Mouse (Mus musculus) lung, postnatal 0 days (tissue): ENCODE results near the gene Hspbap1. TPM values are rescaled to one million over a fixed set of nuclear protein-coding genes. Genes with fewer than 3 reads are reported as not detected.

Experiments used
- ATAC-seq: fragments of 200-750 bp; cut with Nextera tagmentation; 2 replicates; pipeline ENCODE4 v1.8.0; 2017; ENCODE audit warnings: moderate library complexity
- DNase-seq: peaks from one replicate; pipeline ENCODE4 v3.0.0-alpha.2; 2016; ENCODE audit warnings: low spot score
- H3K27ac ChIP-seq: fragments of 300-500 bp; sonication (generic); 2 replicates; pipeline ENCODE4 v1.5.1; 2014; ENCODE audit warnings: antibody characterized with exemption, mild to moderate bottlenecking, low read length, mixed read lengths
- H3K27me3 ChIP-seq: fragments of 300-500 bp; sonication (generic); replicated peaks from 2 replicates; pipeline ENCODE4 v1.6.1; 2014; ENCODE audit warnings: low read length, mixed read lengths; ENCODE audit not compliant: insufficient read depth
- H3K36me3 ChIP-seq: fragments of 300-500 bp; sonication (generic); 2 replicates; pipeline ENCODE4 v1.6.1; 2014; ENCODE audit warnings: low read length, mixed read lengths; ENCODE audit not compliant: insufficient read depth
- H3K4me1 ChIP-seq: fragments of 300-500 bp; sonication (generic); 2 replicates; pipeline ENCODE4 v1.6.1; 2014; ENCODE audit warnings: antibody characterized with exemption, low read depth, low read length, mixed read lengths; ENCODE audit not compliant: insufficient read depth
- H3K4me2 ChIP-seq: fragments of 300-500 bp; sonication (generic); replicated peaks from 2 replicates; pipeline ENCODE4 v1.6.1; 2014; ENCODE audit warnings: low read depth, mild to moderate bottlenecking, low read length, moderate library complexity, mixed read lengths
- H3K4me3 ChIP-seq: fragments of 300-500 bp; sonication (generic); 2 replicates; pipeline ENCODE4 v1.5.1; 2014; ENCODE audit warnings: low read depth, low read length
- H3K9ac ChIP-seq: fragments of 300-500 bp; sonication (generic); replicated peaks from 2 replicates; pipeline ENCODE4 v1.6.1; 2014; ENCODE audit warnings: low read depth, mild to moderate bottlenecking
- H3K9me3 ChIP-seq: fragments of 300-500 bp; sonication (generic); 2 replicates; pipeline ENCODE4 v1.6.1; 2016; ENCODE audit warnings: low read length, mixed read lengths
- CTCF ChIP-seq: IDR thresholded peaks from 2 replicates; pipeline ENCODE4 v1.5.1; 2016; ENCODE audit warnings: antibody characterized with exemption, mild to moderate bottlenecking
- EP300 ChIP-seq: IDR thresholded peaks from 2 replicates; pipeline ENCODE4 v1.6.1; 2016; ENCODE audit warnings: antibody characterized with exemption, mild to moderate bottlenecking, control low read depth
- WGBS: fragments of 180-500 bp; shearing (Covaris S2); extraction: QIAGEN DNeasy Blood & Tissue Kit; methylation state at CpG from one replicate; pipeline ENCODE4 v1.1.7; 2014; 5-methylcytosine and 5-hydroxymethylcytosine counted together
- polyA plus RNA-seq: library from polyadenylated mRNA; unstranded; fragments of >200 nt; fragmentation: Nextera tagmentation; extraction: Ambion mirVana; gene quantifications from 2 replicates; pipeline ENCODE4 v1.2.1, GENCODE M21; 2015

Hspbap1 gene
- polyA plus RNA-seq, 1 experiment from 2014 or later: 9.3 TPM

- no peak for ATAC-seq
- H3K4me1 ChIP-seq: no peaks in the 10 kb centered on the region
Observed at GRCm38 (mm10) chr16:35747417-35748236, 22.5 kb upstream of the Hspbap1 start.

GRCm38 (mm10) chr16:35748237-35748603, 22.0 kb upstream of the Hspbap1 start:
- Histone ChIP-seq H3K36me3 (no peaks in the 10 kb centered on the region), H3K27ac (no peak overlapping the region), H3K4me3 (no peak overlapping the region), H3K27me3 (no peaks in the 10 kb centered on the region), H3K4me2 (no peak overlapping the region), H3K9ac (no peak overlapping the region), H3K9me3 (no peaks in the 10 kb centered on the region), H3K4me1 (no peaks in the 10 kb centered on the region)
- 79% methylated on average over 7 of the region's 7 CpGs for WGBS
- ATAC-seq (no peak), DNase-seq (no peak)
- TF ChIP-seq EP300 (no peak), CTCF (no peak)

More at GRCm38 (mm10) chr16:35747417-35748236, 22.5 kb upstream of the Hspbap1 start:
- H3K27ac ChIP-seq: no peak overlapping the region
- TF ChIP-seq EP300 (no peak), CTCF (no peak)
- no peaks in the 10 kb centered on the region for H3K9me3 ChIP-seq
- H3K36me3 ChIP-seq: no peaks in the 10 kb centered on the region
- no peak overlapping the region for H3K4me3 ChIP-seq
- no peak for DNase-seq
- 79% methylated on average over 9 of the region's 9 CpGs for WGBS
- no peaks in the 10 kb centered on the region for H3K27me3 ChIP-seq
- H3K9ac ChIP-seq: no peak overlapping the region
- H3K4me2 ChIP-seq: no peak overlapping the region

GRCm38 (mm10) chr16:35749385-35749784, 20.8 kb upstream of the Hspbap1 start:
- WGBS: 66% methylated on average over 7 of the region's 7 CpGs
- DNase-seq (no peak), ATAC-seq (no peak)
- Histone ChIP-seq H3K4me2 (no peak overlapping the region), H3K36me3 (no peaks in the 10 kb centered on the region), H3K4me3 (no peak overlapping the region), H3K9me3 (no peaks in the 10 kb centered on the region), H3K27ac (no peak overlapping the region), H3K4me1 (no peaks in the 10 kb centered on the region), H3K9ac (no peak overlapping the region), H3K27me3 (no peaks in the 10 kb centered on the region)
- no peak for TF ChIP-seq EP300
- TF ChIP-seq CTCF: no peak

GRCm38 (mm10) chr16:35751841-35752240, 18.3 kb upstream of the Hspbap1 start:
- Histone ChIP-seq H3K27ac (no peak overlapping the region), H3K27me3 (no peaks in the 10 kb centered on the region), H3K36me3 (no peaks in the 10 kb centered on the region), H3K9me3 (no peaks in the 10 kb centered on the region), H3K4me3 (no peak overlapping the region), H3K4me1 (peaks cover 4% of the 10 kb centered on the region; the same call in 1 of the 2 replicates), H3K4me2 (no peak overlapping the region), H3K9ac (no peak overlapping the region)
- 84% methylated on average over 4 of the region's 4 CpGs for WGBS
- DNase-seq: no peak
- no peak for TF ChIP-seq CTCF
- TF ChIP-seq EP300: no peak
- ATAC-seq: no peak

- no peak for DNase-seq
- no peak overlapping the region for H3K4me3 ChIP-seq
- H3K9me3 ChIP-seq: no peaks in the 10 kb centered on the region
- WGBS: 91% methylated on average over 5 of the region's 5 CpGs
- ATAC-seq: no peak
- no peak for TF ChIP-seq CTCF
- no peak for TF ChIP-seq EP300
- H3K4me2 ChIP-seq: no peak overlapping the region
- no peak overlapping the region for H3K9ac ChIP-seq
- H3K4me1 ChIP-seq: peaks cover 4% of the 10 kb centered on the region; the same call in 1 of the 2 replicates
- no peak overlapping the region for H3K27ac ChIP-seq
- H3K27me3 ChIP-seq: no peaks in the 10 kb centered on the region
- H3K36me3 ChIP-seq: no peaks in the 10 kb centered on the region
Observed at GRCm38 (mm10) chr16:35753926-35754325, 16.2 kb upstream of the Hspbap1 start.

- 0 out of 2 replicates have a peak overlapping the region, but pooled peaks have one; percentile 14 for H3K4me2 ChIP-seq
- H3K27ac ChIP-seq: no peak overlapping the region
- TF ChIP-seq EP300 (no peak), CTCF (no peak)
- H3K36me3 ChIP-seq: no peaks in the 10 kb centered on the region
- peaks cover 4% of the 10 kb centered on the region; the same call in 1 of the 2 replicates for H3K4me1 ChIP-seq
- DNase-seq (no peak), ATAC-seq (peak; percentile 17; the same call in 1 of the 2 replicates)
- 37% methylated on average over 6 of the region's 6 CpGs for WGBS
- no peaks in the 10 kb centered on the region for H3K27me3 ChIP-seq
- H3K4me3 ChIP-seq: no peak overlapping the region
- H3K9ac ChIP-seq: no peak overlapping the region
- no peaks in the 10 kb centered on the region for H3K9me3 ChIP-seq
Observed at GRCm38 (mm10) chr16:35755502-35756334, 14.5 kb upstream of the Hspbap1 start.
